Mouse (Mus musculus) megakaryocyte, embryonic 14.5 days (primary cell): Measurements from ENCODE around the gene Cenpl.

Experiments
- FLI1 ChIP-seq: IDR thresholded peaks from 2 replicates; pipeline ENCODE4 v1.6.1; 2012; ENCODE audit warnings: low read length, inconsistent platforms, mixed read lengths
- GATA1 ChIP-seq: IDR thresholded peaks from 3 replicates; pipeline ENCODE4 v1.6.1; 2012; ENCODE audit warnings: mixed read lengths, low read length, inconsistent platforms, borderline replicate concordance

- TF ChIP-seq GATA1: no peak
- TF ChIP-seq FLI1: no peak
These were observed 52.3 kb downstream of the Cenpl start for GRCm38 (mm10) chr1:161122661-161123418.
